17 mouse cellular contexts compared by ENCODE assay signal in genomic region chr7:43483236-43483635, GRCm38 (mm10). TPM values are rescaled to one million over a fixed set of nuclear protein-coding genes. Genes with fewer than 3 reads are reported as not detected.
DNase-seq lines count a peak whose midpoint lies in the region.
"Had no signal": no experiment of that assay in that cellular context is flagged by ENCODE, and none has a peak within 500 bp of the region (broad histone marks: within the 10 kb centered on the region; RNA-seq: fewer than 3 reads in every experiment).

No protein-coding gene starts in this region.

- peaks cover 24% of the 10 kb centered on the region for H3K27me3 ChIP-seq in embryonic facial prominence, embryonic 10.5 days (replicated peaks; ENCODE audit: low read depth, poor library complexity, severe bottlenecking)

- DNase-seq in adrenal gland, postnatal 14 days = peak; percentile 61
- no peak for DNase-seq in adrenal gland, postnatal 4 days (ENCODE audit: low spot score in 2 of 2)
- DNase-seq in kidney, postnatal 14 days = peak; percentile 24
- DNase-seq in kidney, adult 9 months = no peak
- DNase-seq in 3T3-L1 (ENCODE audit: low read depth, low spot score) (peak; percentile 41), MN1 (ENCODE audit: low spot score) (no peak)
- DNase-seq in embryonic facial prominence, embryonic 10.5 days (ENCODE audit: low spot score) = peak; percentile 55
- no peak for DNase-seq in layer of hippocampus, postnatal 14 days (ENCODE audit: low spot score in 2 of 2)
- DNase-seq: cerebellum, postnatal 25 days; liver, embryonic 13.5 days; right cerebral cortex, postnatal 4 days had no signal

- peaks cover 7% of the 10 kb centered on the region for H3K4me1 ChIP-seq in embryonic facial prominence, embryonic 10.5 days
- H3K4me1 ChIP-seq: liver, embryonic 13.5 days had no signal

- H3K9me3 ChIP-seq in embryonic facial prominence, embryonic 10.5 days = no peaks in the 10 kb centered on the region
- H3K9me3 ChIP-seq: forebrain, embryonic 10.5 days; liver, embryonic 13.5 days; stomach, embryonic 15.5 days had no signal

- H3K36me3 ChIP-seq in embryonic facial prominence, embryonic 10.5 days (replicated peaks) = no peaks in the 10 kb centered on the region; the same call in 1 of the 2 replicates
- H3K36me3 ChIP-seq: forebrain, embryonic 10.5 days; liver, embryonic 13.5 days; stomach, embryonic 15.5 days had no signal

- no peak overlapping the region for H3K4me3 ChIP-seq in embryonic facial prominence, embryonic 10.5 days
- H3K4me3 ChIP-seq: forebrain, embryonic 10.5 days; liver, embryonic 13.5 days; stomach, embryonic 15.5 days had no signal

- no peak overlapping the region for H3K27ac ChIP-seq in embryonic facial prominence, embryonic 10.5 days (replicated peaks)
- H3K27ac ChIP-seq: forebrain, embryonic 10.5 days; liver, embryonic 13.5 days; stomach, embryonic 15.5 days had no signal

- WGBS in embryonic facial prominence, embryonic 10.5 days = 17% methylated on average over 10 of the region's 10 CpGs

RNA-seq across cellular contexts. Expression of gene Iglon5, which starts 6.6 kb away (rescaled TPM):
- 1.9 and 2.1 TPM in 2 replicates for total RNA-seq in adrenal gland, postnatal 14 days (2021)
- 1 to 10 TPM; 3.2 to 3.8 TPM for total RNA-seq in adrenal gland, postnatal 4 days (2021)
- 0.70 and 0.71 TPM in 2 replicates for polyA plus RNA-seq in embryonic facial prominence, embryonic 10.5 days (2016; fragmentation: Nextera tagmentation; extraction: Ambion mirVana)
- 10 to 100 TPM; 43.2 to 45.0 TPM for total RNA-seq in layer of hippocampus, postnatal 14 days (2021)
- polyA plus RNA-seq: heart, embryonic 16.5 days; liver, embryonic 13.5 days had no signal

RNA-seq across cellular contexts. Expression of gene Vsig10l, which starts 20.3 kb away (rescaled TPM):
- total RNA-seq in adrenal gland, postnatal 14 days (2021) = 2.3 and 3.2 TPM in 2 replicates
- total RNA-seq in adrenal gland, postnatal 4 days (2021) = 1 to 10 TPM; 7.0 to 7.2 TPM
- polyA plus RNA-seq in embryonic facial prominence, embryonic 10.5 days (2016; fragmentation: Nextera tagmentation; extraction: Ambion mirVana) = 1.2 and 2.3 TPM in 2 replicates
- total RNA-seq in layer of hippocampus, postnatal 14 days (2021) = 1 to 10 TPM; 2.6 to 3.5 TPM

RNA-seq across cellular contexts. Expression of gene 4931406B18Rik, which starts 22.5 kb away (rescaled TPM):
- total RNA-seq in adrenal gland, postnatal 14 days (2021) = not detected in 2 replicates
- total RNA-seq in adrenal gland, postnatal 4 days (2021) = not detected
- polyA plus RNA-seq in embryonic facial prominence, embryonic 10.5 days (2016; fragmentation: Nextera tagmentation; extraction: Ambion mirVana) = not detected in 2 replicates
- not detected for total RNA-seq in layer of hippocampus, postnatal 14 days (2021)
- total RNA-seq: gastrocnemius, adult 8-10 months; left cerebral cortex, adult 18-20 months had no signal
- polyA plus RNA-seq: forebrain, embryonic 10.5 days; heart, embryonic 16.5 days; intestine, postnatal 0 days; liver, embryonic 13.5 days; stomach, embryonic 15.5 days had no signal

RNA-seq across cellular contexts. Expression of gene Gm45233, which starts 39.3 kb away (rescaled TPM):
- 0.82 TPM in 1 of 2 replicates, not detected in the other for total RNA-seq in adrenal gland, postnatal 14 days (2021)
- total RNA-seq in adrenal gland, postnatal 4 days (2021) = 1 to 10 TPM; 2.1 to 2.7 TPM
- 0.24 and 0.67 TPM in 2 replicates for polyA plus RNA-seq in embryonic facial prominence, embryonic 10.5 days (2016; fragmentation: Nextera tagmentation; extraction: Ambion mirVana)
- total RNA-seq in layer of hippocampus, postnatal 14 days (2021) = 1 to 10 TPM in 1 of 2 experiments, under 1 TPM in 1; 0.93 to 1.1 TPM
- polyA plus RNA-seq: liver, embryonic 13.5 days had no signal

RNA-seq across cellular contexts. Expression of gene Etfb, which starts 39.4 kb away (rescaled TPM):
- total RNA-seq in adrenal gland, postnatal 14 days (2021) = 1,201 and 1,373 TPM in 2 replicates
- total RNA-seq in adrenal gland, postnatal 4 days (2021) = 100 to 1,000 TPM; 378 to 458 TPM
- 231 and 252 TPM in 2 replicates for polyA plus RNA-seq in embryonic facial prominence, embryonic 10.5 days (2016; fragmentation: Nextera tagmentation; extraction: Ambion mirVana)
- total RNA-seq in layer of hippocampus, postnatal 14 days (2021) = 10 to 100 TPM; 65.6 to 75.0 TPM

Comparison
In these comparisons a context has a peak if more than half of its experiments do, and no peak if none do; other contexts are left out.
1. DNase-seq: peak in adrenal gland, postnatal 14 days (single experiment), kidney, postnatal 14 days (single experiment), 3T3-L1 (single experiment) and embryonic facial prominence, embryonic 10.5 days (single experiment); none in adrenal gland, postnatal 4 days (0 of 2), kidney, adult 9 months (single experiment), MN1 (single experiment) and layer of hippocampus, postnatal 14 days (0 of 2).
2. RNA of gene Iglon5, which starts 6.6 kb away (total RNA-seq): 43.2 to 45.0 TPM in layer of hippocampus, postnatal 14 days; 3.2 to 3.8 TPM in adrenal gland, postnatal 4 days and 1.9 to 2.1 TPM in adrenal gland, postnatal 14 days; every median in the first group is over 4 times any median in the second.